Mouse (Mus musculus) mouse trophoblast stem cell (cell line): ENCODE data around the gene Rasgrp1.

Experiments
- in situ Hi-C, 2 experiments: fragments of 300-500 bp; cut with MseI, MboI; formaldehyde crosslinking; loops; 2 replicates in 1 of 2; 3 replicates in 1 of 2; pipeline ENCODE4 v1.15.1; 2025

Gene Rasgrp1

GRCm38 (mm10) chr2:117335552-117336188 lies 7.1 kb downstream of the Rasgrp1 start:
- in situ Hi-C loops = no loop called here

GRCm38 (mm10) chr2:117331634-117332033 lies 11.2 kb downstream of the Rasgrp1 start:
- in situ Hi-C loops = no loop called here

GRCm38 (mm10) chr2:117328521-117329285 lies 14.1 kb downstream of the Rasgrp1 start:
- in situ Hi-C loops = no loop called here

- in situ Hi-C loops = no loop called here
Observed at GRCm38 (mm10) chr2:117322399-117322798, 20.4 kb downstream of the Rasgrp1 start.

GRCm38 (mm10) chr2:117321231-117321630 lies 21.6 kb downstream of the Rasgrp1 start:
- in situ Hi-C loops = no loop called here

- in situ Hi-C loops = no loop called here
Observed at GRCm38 (mm10) chr2:117318991-117319390, 23.8 kb downstream of the Rasgrp1 start.

GRCm38 (mm10) chr2:117313586-117314235 lies 29.1 kb downstream of the Rasgrp1 start:
- in situ Hi-C loops = no loop called here

GRCm38 (mm10) chr2:117312441-117312895 lies 30.3 kb downstream of the Rasgrp1 start:
- in situ Hi-C loops = no loop called here

- in situ Hi-C loops = no loop called here
Observed at GRCm38 (mm10) chr2:117312030-117312429, 30.8 kb downstream of the Rasgrp1 start.

GRCm38 (mm10) chr2:117311349-117311748 lies 31.5 kb downstream of the Rasgrp1 start:
- in situ Hi-C loops = no loop called here

- in situ Hi-C loops = no loop called here
Observed at GRCm38 (mm10) chr2:117309046-117309445, 33.8 kb downstream of the Rasgrp1 start.

- in situ Hi-C loops = no loop called here
Observed at GRCm38 (mm10) chr2:117307959-117308358, 34.8 kb downstream of the Rasgrp1 start.

- in situ Hi-C loops = no loop called here
Observed at GRCm38 (mm10) chr2:117304941-117305340, 37.9 kb downstream of the Rasgrp1 start.

GRCm38 (mm10) chr2:117303391-117304350 lies 39.1 kb downstream of the Rasgrp1 start:
- in situ Hi-C loops = no loop called here

GRCm38 (mm10) chr2:117299596-117300448 lies 43.0 kb downstream of the Rasgrp1 start:
- in situ Hi-C loops = no loop called here

GRCm38 (mm10) chr2:117288291-117288690 lies 54.5 kb downstream of the Rasgrp1 start:
- in situ Hi-C loops = no loop called here

GRCm38 (mm10) chr2:117263786-117264408 lies 78.9 kb downstream of the Rasgrp1 start:
- in situ Hi-C loops = loop anchor here (5.0 to 10.0 kb wide), 2 partner anchors 151 to 173 kb away; no protein-coding TSS in a partner anchor

GRCm38 (mm10) chr2:117262184-117262583 lies 80.6 kb downstream of the Rasgrp1 start:
- in situ Hi-C loops = loop anchor here (5.0 to 10.0 kb wide), 2 partner anchors 153 to 175 kb away; no protein-coding TSS in a partner anchor

- in situ Hi-C loops = no loop called here
Observed at GRCm38 (mm10) chr2:117257617-117258016, 85.2 kb downstream of the Rasgrp1 start.

GRCm38 (mm10) chr2:117255415-117255814 lies 87.4 kb downstream of the Rasgrp1 start:
- in situ Hi-C loops = no loop called here
